Mouse (Mus musculus): ENCODE data around the gene Rarres2. TPM values are rescaled to one million over a fixed set of nuclear protein-coding genes. Genes with fewer than 3 reads are reported as not detected.

The Rarres2 gene
- polyA plus RNA-seq, 1 experiment, result not detected

DNA sequence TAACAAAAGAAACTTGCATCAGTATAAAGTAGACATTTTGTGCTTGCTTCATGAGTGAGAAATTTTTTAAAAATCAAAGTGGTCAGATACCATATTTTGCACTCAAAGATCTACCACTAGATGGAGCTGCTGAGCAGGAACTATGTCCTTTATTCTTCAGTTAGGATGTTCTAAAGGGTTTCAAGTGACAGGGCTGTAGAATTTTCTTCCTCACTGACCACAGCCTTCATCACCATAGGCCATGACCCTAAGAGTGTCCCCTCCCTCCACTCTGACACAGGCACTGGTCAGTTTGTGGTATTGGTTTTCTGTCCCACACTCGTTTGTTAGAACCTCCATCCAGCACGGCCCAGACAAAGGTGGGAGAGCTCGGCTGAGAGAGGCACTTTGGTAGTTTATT is 9.4 kb upstream of the Rarres2 start:
- Histone ChIP-seq H3K4me1 (ENCODE audit: control insufficient read depth, insufficient read depth, low read length) (peaks cover 20% of the 10 kb centered on the region), H3K27ac (ENCODE audit: insufficient read depth, low read depth, low read length) (no peak overlapping the region), H3K4me3 (ENCODE audit: insufficient read depth, low read length) (no peak overlapping the region)
- TF ChIP-seq CTCF (IDR thresholded peaks at IDR 0.05; ENCODE audit: low read depth, low read length) (no peak), POLR2A (IDR thresholded peaks at IDR 0.05; ENCODE audit: borderline replicate concordance, low read depth, low read length) (no peak)

DNA sequence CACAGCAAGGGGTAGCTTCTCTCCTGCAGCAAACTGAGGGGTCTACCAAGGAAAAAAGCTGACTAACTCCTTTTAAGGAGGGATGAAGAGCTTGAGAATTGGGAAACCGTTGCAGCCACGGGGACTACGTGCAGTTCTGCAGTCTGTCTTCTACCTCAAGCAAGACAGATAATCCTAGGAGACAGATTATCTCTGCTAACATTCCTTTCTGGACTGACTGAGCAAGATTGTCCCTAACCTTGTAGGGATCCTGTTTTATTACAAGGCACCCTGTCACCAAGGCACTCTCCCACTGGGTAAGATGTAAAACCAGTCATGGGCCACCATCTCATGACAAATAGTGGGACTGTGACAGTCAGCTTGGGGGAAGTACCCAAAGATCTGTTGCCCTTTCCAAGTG is 8.7 kb upstream of the Rarres2 start:
- Histone ChIP-seq H3K4me3 (ENCODE audit: insufficient read depth, low read length) (no peak overlapping the region), H3K4me1 (ENCODE audit: control insufficient read depth, insufficient read depth, low read length) (peaks cover 20% of the 10 kb centered on the region)

DNA sequence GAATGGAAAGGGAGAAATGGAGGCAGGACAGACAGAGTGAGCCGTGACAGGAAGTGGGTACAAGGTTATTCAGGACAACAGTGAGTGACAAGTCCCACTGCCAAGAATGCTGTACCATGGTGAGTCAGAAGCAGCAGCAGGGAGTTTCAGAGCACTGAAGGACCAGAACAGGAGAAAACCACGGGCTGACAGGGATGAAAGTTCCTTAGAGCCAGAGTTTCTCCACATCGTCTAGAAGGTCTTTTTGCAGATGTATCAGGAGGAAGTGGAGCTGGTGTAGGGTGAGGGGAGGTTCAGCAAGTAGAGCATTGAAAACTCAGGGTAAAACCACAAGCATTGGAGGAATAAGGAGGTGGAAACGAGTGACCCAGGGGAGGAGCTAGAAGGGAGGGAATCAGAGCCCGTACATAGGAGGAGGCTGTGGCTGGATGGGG is 6.6 kb upstream of the Rarres2 start:
- Histone ChIP-seq H3K4me1 (ENCODE audit: control insufficient read depth, insufficient read depth, low read length) (peaks cover 20% of the 10 kb centered on the region), H3K27ac (ENCODE audit: insufficient read depth, low read depth, low read length) (peak overlapping the region; percentile 94), H3K4me3 (ENCODE audit: insufficient read depth, low read length) (peak overlapping the region; percentile 54)
- TF ChIP-seq CTCF (IDR thresholded peaks at IDR 0.05; ENCODE audit: low read depth, low read length) (no peak), POLR2A (IDR thresholded peaks at IDR 0.05; ENCODE audit: borderline replicate concordance, low read depth, low read length) (no peak)

More for the DNA sequence above, 8.7 kb upstream of the Rarres2 start:
- no peak overlapping the region for H3K27ac ChIP-seq (ENCODE audit: insufficient read depth, low read depth, low read length)
- TF ChIP-seq POLR2A (IDR thresholded peaks at IDR 0.05; ENCODE audit: borderline replicate concordance, low read depth, low read length) (no peak), CTCF (IDR thresholded peaks at IDR 0.05; ENCODE audit: low read depth, low read length) (no peak)

DNA sequence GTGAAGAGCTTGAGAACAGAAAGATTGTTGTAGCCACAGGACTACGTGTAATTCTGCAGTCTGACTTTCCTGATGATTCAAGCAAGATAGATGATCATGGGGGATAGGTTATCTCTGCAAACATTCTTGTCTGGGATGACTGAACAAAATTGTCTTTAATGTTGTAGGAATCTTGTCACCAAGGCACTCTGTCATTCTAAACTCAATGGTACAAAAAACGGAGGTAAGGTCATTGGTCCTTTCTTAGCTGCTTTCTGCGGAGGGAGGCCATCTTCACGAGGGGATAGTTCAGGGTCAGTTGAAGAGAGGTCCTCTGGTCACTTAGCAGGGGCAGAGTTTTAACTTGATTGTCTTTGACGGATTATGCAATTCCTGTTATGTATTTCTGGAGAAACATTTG is 6.1 kb upstream of the Rarres2 start:
- peak overlapping the region; percentile 14; the same call in 1 of the 2 replicates for H3K4me3 ChIP-seq (ENCODE audit: insufficient read depth, low read length)
- H3K27ac ChIP-seq (ENCODE audit: insufficient read depth, low read depth, low read length), result peak overlapping the region; percentile 94
- TF ChIP-seq CTCF (IDR thresholded peaks at IDR 0.05; ENCODE audit: low read depth, low read length) (no peak), POLR2A (IDR thresholded peaks at IDR 0.05; ENCODE audit: borderline replicate concordance, low read depth, low read length) (no peak)
- peaks cover 20% of the 10 kb centered on the region for H3K4me1 ChIP-seq (ENCODE audit: control insufficient read depth, insufficient read depth, low read length)

DNA sequence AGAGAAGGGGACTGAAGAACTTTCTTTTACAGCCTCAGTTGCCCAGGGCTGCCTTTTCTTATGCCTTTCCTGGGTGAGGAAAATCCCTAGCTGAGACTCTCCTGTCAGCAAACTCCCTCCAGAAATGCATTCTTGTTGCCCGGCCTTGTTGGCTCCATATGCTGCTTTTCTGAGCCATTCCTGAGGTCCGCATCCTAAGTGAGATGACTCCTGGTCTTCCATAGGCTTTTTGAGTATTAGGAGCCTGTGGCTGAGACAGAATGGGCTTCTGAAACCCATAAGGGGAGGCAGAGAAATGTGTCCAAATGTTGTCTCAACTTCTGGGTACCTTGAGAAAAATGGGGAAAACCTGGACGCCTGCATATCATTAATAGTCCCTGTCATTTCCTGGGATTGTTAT is 1.4 kb upstream of the Rarres2 start:
- no peak overlapping the region for H3K27ac ChIP-seq (ENCODE audit: insufficient read depth, low read depth, low read length)
- TF ChIP-seq POLR2A (IDR thresholded peaks at IDR 0.05; ENCODE audit: borderline replicate concordance, low read depth, low read length), result no peak
- TF ChIP-seq CTCF (IDR thresholded peaks at IDR 0.05; ENCODE audit: low read depth, low read length), result no peak
- peaks cover 8% of the 10 kb centered on the region for H3K4me1 ChIP-seq (ENCODE audit: control insufficient read depth, insufficient read depth, low read length)
- no peak overlapping the region for H3K4me3 ChIP-seq (ENCODE audit: insufficient read depth, low read length)

- no peak for TF ChIP-seq CTCF (IDR thresholded peaks at IDR 0.05; ENCODE audit: low read depth, low read length)
- TF ChIP-seq POLR2A (IDR thresholded peaks at IDR 0.05; ENCODE audit: borderline replicate concordance, low read depth, low read length), result no peak
- H3K4me3 ChIP-seq (ENCODE audit: insufficient read depth, low read length), result no peak overlapping the region
- no peak overlapping the region for H3K27ac ChIP-seq (ENCODE audit: insufficient read depth, low read depth, low read length)
- H3K4me1 ChIP-seq (ENCODE audit: control insufficient read depth, insufficient read depth, low read length), result peaks cover 2% of the 10 kb centered on the region
Observed at GRCm38 (mm10) chr6:48573280-48573679, 691 bp upstream of the Rarres2 start.

DNA sequence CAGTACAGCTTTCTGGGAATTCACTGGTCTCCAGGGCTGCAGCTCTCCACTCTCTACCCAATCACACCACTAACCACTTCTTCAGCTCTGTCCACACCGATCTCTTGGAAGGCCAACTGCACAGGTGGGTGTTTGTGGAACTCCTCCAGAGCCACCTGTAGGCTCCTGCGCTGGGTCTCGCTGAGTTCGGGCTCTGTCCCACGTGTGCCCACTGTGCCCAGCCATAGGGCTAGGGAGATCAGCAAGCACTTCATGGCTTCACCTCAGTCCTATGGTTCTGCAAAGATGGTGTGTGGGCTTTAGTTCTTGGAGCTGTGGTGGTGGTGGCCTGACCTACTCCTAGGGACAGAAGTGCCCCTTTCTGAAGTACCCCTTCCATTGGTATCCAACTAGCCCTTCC is 575 bp downstream of the Rarres2 start:
- TF ChIP-seq POLR2A (IDR thresholded peaks at IDR 0.05; ENCODE audit: borderline replicate concordance, low read depth, low read length) (no peak), CTCF (IDR thresholded peaks at IDR 0.05; ENCODE audit: low read depth, low read length) (no peak)
- H3K4me1 ChIP-seq (ENCODE audit: control insufficient read depth, insufficient read depth, low read length), result no peaks in the 10 kb centered on the region
- H3K4me3 ChIP-seq (ENCODE audit: insufficient read depth, low read length), result no peak overlapping the region
- H3K27ac ChIP-seq (ENCODE audit: insufficient read depth, low read depth, low read length), result no peak overlapping the region

- TF ChIP-seq POLR2A (IDR thresholded peaks at IDR 0.05; ENCODE audit: borderline replicate concordance, low read depth, low read length), result no peak
- no peak for TF ChIP-seq CTCF (IDR thresholded peaks at IDR 0.05; ENCODE audit: low read depth, low read length)
- Histone ChIP-seq H3K4me1 (ENCODE audit: control insufficient read depth, insufficient read depth, low read length) (no peaks in the 10 kb centered on the region), H3K4me3 (ENCODE audit: insufficient read depth, low read length) (no peak overlapping the region), H3K27ac (ENCODE audit: insufficient read depth, low read depth, low read length) (no peak overlapping the region)
Observed at GRCm38 (mm10) chr6:48569065-48569807, 3.4 kb downstream of the Rarres2 start.

DNA sequence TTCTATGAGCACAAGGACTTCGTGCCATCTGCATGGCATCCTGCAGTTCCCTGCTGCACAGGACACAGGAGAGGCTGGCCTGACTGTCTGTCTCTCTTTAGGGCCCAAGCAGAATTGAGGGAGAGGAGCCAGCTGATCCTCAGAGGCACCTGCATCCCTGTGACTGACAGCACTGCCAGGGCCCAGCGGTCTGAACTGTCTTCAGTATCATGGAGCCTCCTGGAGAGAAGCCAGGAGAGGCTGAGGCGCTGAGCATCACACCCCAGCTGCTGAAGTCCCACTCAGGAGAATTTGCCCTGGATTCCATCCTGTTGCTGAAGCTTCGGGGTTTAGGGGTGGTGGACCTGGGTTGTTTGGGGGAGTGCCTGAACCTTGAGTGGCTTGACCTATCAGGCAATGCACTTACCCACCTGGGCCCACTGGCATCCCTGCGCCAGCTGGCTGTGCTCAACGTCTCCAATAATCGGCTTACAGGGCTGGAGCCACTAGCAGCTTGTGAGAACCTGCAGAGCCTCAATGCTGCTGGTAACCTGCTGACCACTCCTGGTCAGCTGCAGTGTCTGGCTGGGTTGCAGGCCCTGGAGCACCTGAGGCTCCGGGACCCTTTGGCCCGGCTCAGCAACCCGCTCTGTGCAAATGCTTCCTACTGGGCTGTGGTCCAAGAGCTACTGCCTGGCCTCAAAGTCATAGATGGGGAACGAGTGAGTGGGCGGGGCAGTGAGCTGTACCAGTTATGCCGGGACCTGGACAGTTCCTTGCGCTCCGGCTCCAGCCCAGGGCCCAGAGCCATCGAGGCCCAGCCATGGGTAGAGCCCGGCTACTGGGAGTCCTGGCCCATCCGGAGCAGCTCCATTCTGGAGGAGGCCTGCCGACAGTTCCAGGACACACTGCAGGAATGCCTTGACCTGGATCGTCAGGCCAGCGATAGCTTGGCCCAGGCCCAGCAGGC is 4.3 kb downstream of the Rarres2 start:
- Histone ChIP-seq H3K4me1 (ENCODE audit: control insufficient read depth, insufficient read depth, low read length) (no peaks in the 10 kb centered on the region), H3K4me3 (ENCODE audit: insufficient read depth, low read length) (no peak overlapping the region), H3K27ac (ENCODE audit: insufficient read depth, low read depth, low read length) (no peak overlapping the region)
- TF ChIP-seq CTCF (IDR thresholded peaks at IDR 0.05; ENCODE audit: low read depth, low read length) (no peak), POLR2A (IDR thresholded peaks at IDR 0.05; ENCODE audit: borderline replicate concordance, low read depth, low read length) (no peak)

GRCm38 (mm10) chr6:48566312-48566711 is 6.3 kb downstream of the Rarres2 start:
- no peak overlapping the region for H3K27ac ChIP-seq (ENCODE audit: insufficient read depth, low read depth, low read length)
- no peaks in the 10 kb centered on the region for H3K4me1 ChIP-seq (ENCODE audit: control insufficient read depth, insufficient read depth, low read length)
- H3K4me3 ChIP-seq (ENCODE audit: insufficient read depth, low read length), result no peak overlapping the region
- TF ChIP-seq CTCF (IDR thresholded peaks at IDR 0.05; ENCODE audit: low read depth, low read length) (no peak), POLR2A (IDR thresholded peaks at IDR 0.05; ENCODE audit: borderline replicate concordance, low read depth, low read length) (no peak)

Measured in bone marrow macrophage, adult 2 months (primary cell).